8 mouse cellular contexts compared by ENCODE assay signal in genomic region chr1:135770896-135771572, GRCm38 (mm10). TPM values are rescaled to one million over a fixed set of nuclear protein-coding genes. Genes with fewer than 3 reads are reported as not detected.
DNase-seq lines count a peak whose midpoint lies in the region; ATAC-seq and TF ChIP-seq lines count a peak whose summit lies in the region.

No protein-coding gene starts in this region.

- no peak for TF ChIP-seq EP300 in heart, postnatal 0 days (IDR thresholded peaks at IDR 0.05; ENCODE audit: low read depth)

- peak; percentile 38 for ATAC-seq in heart, postnatal 0 days (ENCODE audit: insufficient read depth, low read depth)
- no peak for ATAC-seq in forebrain, embryonic 12.5 days (ENCODE audit: low FRiP score)

- no peak overlapping the region for H3K4me3 ChIP-seq in brown adipose tissue, adult 24 weeks (ENCODE audit: insufficient read depth, low read depth, low read length)
- no peak overlapping the region for H3K4me3 ChIP-seq in heart, postnatal 0 days (ENCODE audit: low read depth, low read length)
- H3K4me3 ChIP-seq in megakaryocyte, embryonic 14.5 days (replicated peaks): peak overlapping the region; percentile 81
- H3K4me3 ChIP-seq in forebrain, embryonic 12.5 days (replicated peaks): no peak overlapping the region

- peak overlapping the region; percentile 99 for H3K27ac ChIP-seq in brown adipose tissue, adult 24 weeks (replicated peaks; ENCODE audit: low read depth, low read length)
- H3K27ac ChIP-seq in heart, postnatal 0 days (ENCODE audit: low read depth): peak overlapping the region; percentile 60
- no peak overlapping the region for H3K27ac ChIP-seq in forebrain, embryonic 12.5 days

- H3K9me3 ChIP-seq in heart, postnatal 0 days (replicated peaks; ENCODE audit: control insufficient read depth, low read length): no peaks in the 10 kb centered on the region
- no peaks in the 10 kb centered on the region for H3K9me3 ChIP-seq in megakaryocyte, embryonic 14.5 days
- no peaks in the 10 kb centered on the region for H3K9me3 ChIP-seq in forebrain, embryonic 12.5 days

- DNase-seq in kidney, postnatal 4 days: peak; percentile 41 to 54
- DNase-seq in kidney, postnatal 10 days: no peak
- DNase-seq in heart, postnatal 0 days (ENCODE audit: low spot score): peak; percentile 65
- DNase-seq in spleen, postnatal 10 days (ENCODE audit: low spot score in 2 of 2): no peak
- DNase-seq in spleen, postnatal 14 days (ENCODE audit: low spot score in 2 of 2): no peak

- no peak overlapping the region for H3K4me2 ChIP-seq in heart, postnatal 0 days (ENCODE audit: low read depth, low read length)
- no peak overlapping the region for H3K4me2 ChIP-seq in forebrain, embryonic 12.5 days

- TF ChIP-seq CTCF in heart, postnatal 0 days (IDR thresholded peaks at IDR 0.05; ENCODE audit: low read depth): no peak

- H3K9ac ChIP-seq in heart, postnatal 0 days (replicated peaks; ENCODE audit: low read depth, low read length): peak overlapping the region; percentile 23; the same call in 1 of the 2 replicates
- no peak overlapping the region for H3K9ac ChIP-seq in forebrain, embryonic 12.5 days

- H3K27me3 ChIP-seq in heart, postnatal 0 days (ENCODE audit: control insufficient read depth, insufficient read depth, low read length): no peaks in the 10 kb centered on the region
- peaks cover 13% of the 10 kb centered on the region for H3K27me3 ChIP-seq in megakaryocyte, embryonic 14.5 days (replicated peaks)
- H3K27me3 ChIP-seq in forebrain, embryonic 12.5 days: peaks cover 8% of the 10 kb centered on the region

- 27% methylated on average over 12 of the region's 12 CpGs for WGBS in heart, postnatal 0 days
- 69% methylated on average over 12 of the region's 12 CpGs for WGBS in forebrain, embryonic 12.5 days

- H3K4me1 ChIP-seq in brown adipose tissue, adult 24 weeks (ENCODE audit: control insufficient read depth, insufficient read depth, insufficient read length, low read length): peaks cover 8% of the 10 kb centered on the region
- H3K4me1 ChIP-seq in heart, postnatal 0 days (ENCODE audit: control insufficient read depth, insufficient read depth): peaks cover 45% of the 10 kb centered on the region
- peaks cover 86% of the 10 kb centered on the region for H3K4me1 ChIP-seq in megakaryocyte, embryonic 14.5 days
- H3K4me1 ChIP-seq in forebrain, embryonic 12.5 days: peaks cover 16% of the 10 kb centered on the region

- H3K36me3 ChIP-seq in heart, postnatal 0 days (replicated peaks; ENCODE audit: control insufficient read depth, insufficient read depth, low read length): peaks cover 17% of the 10 kb centered on the region
- peaks cover 45% of the 10 kb centered on the region for H3K36me3 ChIP-seq in megakaryocyte, embryonic 14.5 days (replicated peaks; ENCODE audit: low read length)
- H3K36me3 ChIP-seq in forebrain, embryonic 12.5 days (replicated peaks): no peaks in the 10 kb centered on the region

RNA-seq across cellular contexts. Expression of gene Phlda3, which starts 5.1 kb away (rescaled TPM):
- polyA plus RNA-seq in brown adipose tissue, adult 24 weeks (2012; ENCODE audit: insufficient read depth, insufficient read length, missing spikeins): 498 and 651 TPM in 2 replicates
- total RNA-seq in heart, postnatal 0 days (2014; rRNA removed; ENCODE audit: low replicate concordance): 87.5 and 130 TPM in 2 replicates
- polyA plus RNA-seq in heart, postnatal 0 days (2015; fragmentation: Nextera tagmentation; extraction: Ambion mirVana): 65.5 and 67.2 TPM in 2 replicates
- 104 and 232 TPM in 2 replicates for polyA plus RNA-seq in megakaryocyte, embryonic 14.5 days (2012; ENCODE audit: insufficient read depth, low replicate concordance)
- polyA plus RNA-seq in forebrain, embryonic 12.5 days (2016; fragmentation: Nextera tagmentation; extraction: Ambion mirVana): 14.8 and 16.9 TPM in 2 replicates

RNA-seq across cellular contexts. Expression of gene Tnni1, which starts 8.2 kb away (rescaled TPM):
- polyA plus RNA-seq in brown adipose tissue, adult 24 weeks (2012; ENCODE audit: insufficient read depth, insufficient read length, missing spikeins): 13.6 and 19.7 TPM in 2 replicates
- 4,186 and 4,592 TPM in 2 replicates for total RNA-seq in heart, postnatal 0 days (2014; rRNA removed; ENCODE audit: low replicate concordance)
- polyA plus RNA-seq in heart, postnatal 0 days (2015; fragmentation: Nextera tagmentation; extraction: Ambion mirVana): 4,392 and 4,399 TPM in 2 replicates
- 0.82 TPM in 1 of 2 replicates, not detected in the other for polyA plus RNA-seq in megakaryocyte, embryonic 14.5 days (2012; ENCODE audit: insufficient read depth, low replicate concordance)
- polyA plus RNA-seq in forebrain, embryonic 12.5 days (2016; fragmentation: Nextera tagmentation; extraction: Ambion mirVana): 0.85 and 1.4 TPM in 2 replicates

RNA-seq across cellular contexts. Expression of gene Lad1, which starts 47.4 kb away (rescaled TPM):
- not detected in 2 replicates for polyA plus RNA-seq in brown adipose tissue, adult 24 weeks (2012; ENCODE audit: insufficient read depth, insufficient read length, missing spikeins)
- total RNA-seq in heart, postnatal 0 days (2014; rRNA removed; ENCODE audit: low replicate concordance): 4.4 and 32.9 TPM in 2 replicates
- 9.1 and 11.1 TPM in 2 replicates for polyA plus RNA-seq in heart, postnatal 0 days (2015; fragmentation: Nextera tagmentation; extraction: Ambion mirVana)
- 0.07 TPM in 1 of 2 replicates, not detected in the other for polyA plus RNA-seq in megakaryocyte, embryonic 14.5 days (2012; ENCODE audit: insufficient read depth, low replicate concordance)
- 0.84 and 0.87 TPM in 2 replicates for polyA plus RNA-seq in forebrain, embryonic 12.5 days (2016; fragmentation: Nextera tagmentation; extraction: Ambion mirVana)

RNA-seq across cellular contexts. Expression of gene Csrp1, which starts 51.2 kb away (rescaled TPM):
- 33.7 and 37.2 TPM in 2 replicates for polyA plus RNA-seq in brown adipose tissue, adult 24 weeks (2012; ENCODE audit: insufficient read depth, insufficient read length, missing spikeins)
- total RNA-seq in heart, postnatal 0 days (2014; rRNA removed; ENCODE audit: low replicate concordance): 529 and 840 TPM in 2 replicates
- polyA plus RNA-seq in heart, postnatal 0 days (2015; fragmentation: Nextera tagmentation; extraction: Ambion mirVana): 128 and 145 TPM in 2 replicates
- 55.5 and 121 TPM in 2 replicates for polyA plus RNA-seq in megakaryocyte, embryonic 14.5 days (2012; ENCODE audit: insufficient read depth, low replicate concordance)
- 31.6 and 33.9 TPM in 2 replicates for polyA plus RNA-seq in forebrain, embryonic 12.5 days (2016; fragmentation: Nextera tagmentation; extraction: Ambion mirVana)

Comparison
In these comparisons a context has a peak if more than half of its experiments do, and no peak if none do; other contexts are left out.
1. DNase-seq: peak in kidney, postnatal 4 days (2 of 2) and heart, postnatal 0 days (single experiment); none in kidney, postnatal 10 days (single experiment), spleen, postnatal 10 days (0 of 2) and spleen, postnatal 14 days (0 of 2).
2. RNA of gene Tnni1, which starts 8.2 kb away (polyA plus RNA-seq): 4,392 to 4,399 TPM in heart, postnatal 0 days; 13.6 to 19.7 TPM in brown adipose tissue, adult 24 weeks, 0.85 to 1.4 TPM in forebrain, embryonic 12.5 days and 0.82 TPM in megakaryocyte, embryonic 14.5 days; every median in the first group is over 100 times any median in the second.